Mouse (Mus musculus) left cerebral cortex, adult 18-20 months (tissue): ENCODE measurements around the gene Casp9. TPM values are rescaled to one million over a fixed set of nuclear protein-coding genes. Genes with fewer than 3 reads are reported as not detected.
"Not testable (repeated sequence)": the region's sequence is repeated elsewhere in the genome, so short reads cannot be mapped to it uniquely, and the experiment has no call there.

Experiments
- DNase-seq, 2 experiments: peaks; one replicate each; pipeline ENCODE4 v3.0.0; 2021 to 2022; ENCODE audit warnings: low spot score in 2 of 2, mixed read lengths in 1 of 2
- total RNA-seq, 2 experiments: library from RNA; stranded (reverse); gene quantifications; 2 replicates each; pipeline ENCODE4 v1.2.3; 2021

The Casp9 gene
- total RNA-seq, 2 experiments from 2014 or later: 26.4 to 28.5 TPM

DNA sequence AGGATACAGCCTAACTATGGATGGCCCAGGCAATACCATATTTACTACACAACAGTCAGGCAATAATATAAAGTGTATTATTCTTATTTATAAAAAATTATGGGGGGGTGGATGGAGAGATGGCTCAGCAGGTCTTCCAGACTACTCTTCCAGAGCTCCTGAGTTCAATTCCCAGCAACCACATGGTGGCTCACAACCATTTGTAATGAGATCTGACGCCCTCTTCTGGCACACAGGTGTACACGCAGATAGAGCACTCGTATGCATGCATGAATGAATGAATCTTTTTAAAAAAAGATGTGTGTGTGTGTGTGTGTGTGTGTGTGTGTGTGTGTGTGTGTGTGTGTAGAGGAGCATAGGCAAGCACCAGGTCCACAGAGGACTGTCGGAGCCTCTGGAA is 20.4 kb upstream of the Casp9 start:
- not testable (repeated sequence) for DNase-seq

- peak; percentile 85 to 89 for DNase-seq
Observed at GRCm38 (mm10) chr4:141779828-141780227, 13.6 kb upstream of the Casp9 start.

DNA sequence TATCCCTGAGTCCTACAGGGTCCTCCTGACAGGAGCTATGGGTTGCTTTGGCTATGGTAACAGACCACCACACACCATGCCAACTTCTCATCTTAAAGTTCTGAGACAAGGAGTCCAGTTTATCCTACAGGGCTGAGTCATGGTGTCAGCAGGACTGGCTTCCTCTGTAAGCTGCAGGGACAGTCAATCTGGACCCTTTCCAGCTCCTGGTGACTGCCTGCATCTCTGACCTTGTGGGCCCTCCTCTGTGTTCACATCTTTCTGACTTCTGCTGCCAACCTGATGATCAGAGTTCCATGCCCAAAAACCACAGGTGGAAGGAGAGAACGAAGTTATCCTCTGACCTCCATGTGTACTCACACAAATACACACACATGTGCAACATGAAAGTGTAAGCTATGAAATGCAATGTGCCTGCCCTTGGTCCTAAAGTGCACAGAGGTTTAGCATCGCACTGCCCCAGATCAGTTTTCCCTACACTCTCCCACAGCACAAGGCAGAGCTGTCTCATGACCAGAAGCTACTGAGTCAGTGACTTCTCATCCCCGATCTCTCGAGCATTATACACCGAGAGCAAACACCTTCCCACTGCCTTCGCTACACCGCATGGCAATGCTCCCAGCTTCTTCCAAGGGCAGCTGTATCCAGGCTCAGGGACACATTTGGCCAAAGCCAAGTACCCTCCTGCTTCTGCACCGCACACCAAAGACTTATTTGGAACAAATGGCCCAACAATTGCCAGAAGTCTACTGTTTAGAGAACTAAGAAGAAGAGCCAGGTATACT is 12.0 kb upstream of the Casp9 start:
- DNase-seq: no peak

- peak in 1 of 2 experiments; percentile 30 for DNase-seq
Observed at GRCm38 (mm10) chr4:141784835-141785234, 8.6 kb upstream of the Casp9 start.

DNA sequence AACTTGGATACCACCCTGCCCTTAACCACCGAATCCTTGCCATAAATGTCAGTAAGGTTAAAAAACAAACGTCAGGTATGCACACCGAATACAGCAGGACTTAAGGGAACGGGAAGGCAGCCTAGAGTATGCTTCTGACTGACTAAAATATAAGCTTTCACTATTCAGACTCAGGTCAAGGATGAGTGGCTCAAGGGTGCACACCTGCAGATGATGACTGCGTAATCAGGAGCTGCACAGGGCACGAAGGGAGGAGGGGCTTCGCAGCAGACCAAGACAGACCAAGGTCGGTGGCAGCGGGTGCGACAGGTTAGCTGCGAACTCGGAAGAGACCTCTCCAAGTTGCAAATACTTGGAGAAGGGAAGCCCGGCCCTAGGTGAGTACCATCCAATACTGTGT is 7.3 kb upstream of the Casp9 start:
- no peak for DNase-seq

DNA sequence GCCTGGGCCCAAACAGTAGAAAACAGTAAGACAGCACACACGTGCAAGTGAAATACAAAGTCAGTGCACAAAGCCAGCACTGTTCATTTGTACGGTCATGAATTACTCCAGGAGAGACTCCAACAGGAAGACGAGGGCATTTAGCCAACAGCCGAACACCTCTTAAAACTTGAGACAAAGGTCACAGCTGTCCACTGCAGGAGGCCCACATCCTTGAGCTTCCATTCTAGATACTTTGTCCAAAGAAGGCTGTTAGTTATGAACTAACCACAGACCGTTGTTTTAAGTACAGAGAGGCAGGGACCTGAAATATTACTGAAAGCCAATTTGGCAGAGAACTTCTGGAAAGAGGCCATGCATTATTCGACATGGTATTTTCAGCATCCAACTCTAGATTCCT is 6.4 kb upstream of the Casp9 start:
- no peak for DNase-seq

GRCm38 (mm10) chr4:141787462-141787861 is 6.0 kb upstream of the Casp9 start:
- no peak for DNase-seq

DNA sequence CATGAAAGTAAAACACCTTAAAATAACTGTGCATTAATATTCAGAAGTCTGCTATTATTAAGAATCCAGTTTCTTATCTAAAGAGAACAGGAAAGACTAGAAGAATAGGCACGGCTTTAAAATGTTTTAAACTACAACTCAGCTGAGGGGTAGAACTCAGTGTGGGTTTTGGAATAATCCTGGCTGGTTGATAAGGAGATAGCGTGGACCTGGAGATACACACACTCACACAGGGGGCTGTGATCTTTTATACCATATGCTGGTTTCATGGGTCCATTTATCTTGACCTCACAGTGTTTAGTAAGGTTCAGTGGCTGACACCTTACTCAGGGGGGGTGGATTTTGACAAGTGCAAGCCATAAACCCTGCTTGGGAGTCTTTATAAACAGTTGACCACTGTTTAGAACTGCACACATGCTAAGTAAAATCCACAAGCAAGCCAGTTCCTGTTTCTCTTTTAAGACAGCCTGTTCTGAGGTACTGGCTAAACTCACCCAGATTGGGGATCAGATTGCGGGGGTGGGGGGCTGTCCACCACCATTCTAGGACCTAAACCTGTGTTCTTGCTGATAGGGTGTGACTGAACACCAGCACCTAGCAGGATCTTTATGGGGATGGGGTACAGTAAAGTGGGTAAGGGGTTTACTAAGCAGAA is 3.7 kb upstream of the Casp9 start:
- no peak for DNase-seq

GRCm38 (mm10) chr4:141790524-141790990 is 2.9 kb upstream of the Casp9 start, which contains the start of gene Dnajc16:
TSS of gene Dnajc16 (minus strand) at chr4:141790931.
- DNase-seq: peak; percentile 97 to 98

DNA sequence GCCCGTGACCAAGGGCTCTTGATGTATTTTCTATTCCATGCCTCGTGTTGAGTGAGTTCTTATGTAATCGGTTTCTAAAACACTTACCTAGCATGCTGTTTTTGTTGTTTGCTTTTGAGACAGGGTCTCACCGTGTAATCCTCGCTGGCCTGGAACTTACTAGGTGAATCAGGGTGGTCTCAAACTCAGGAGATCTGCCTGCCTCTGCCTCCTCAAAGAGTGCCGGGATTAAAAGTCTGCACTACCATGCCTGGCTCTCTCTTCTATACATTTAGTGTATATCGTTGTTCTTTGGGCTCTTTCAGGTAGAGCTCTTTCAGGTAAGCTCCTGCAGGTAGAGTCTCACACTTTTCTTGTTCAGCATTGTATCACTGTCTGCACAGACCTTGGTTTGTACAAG is 1.9 kb upstream of the Casp9 start:
- DNase-seq: no peak

DNA sequence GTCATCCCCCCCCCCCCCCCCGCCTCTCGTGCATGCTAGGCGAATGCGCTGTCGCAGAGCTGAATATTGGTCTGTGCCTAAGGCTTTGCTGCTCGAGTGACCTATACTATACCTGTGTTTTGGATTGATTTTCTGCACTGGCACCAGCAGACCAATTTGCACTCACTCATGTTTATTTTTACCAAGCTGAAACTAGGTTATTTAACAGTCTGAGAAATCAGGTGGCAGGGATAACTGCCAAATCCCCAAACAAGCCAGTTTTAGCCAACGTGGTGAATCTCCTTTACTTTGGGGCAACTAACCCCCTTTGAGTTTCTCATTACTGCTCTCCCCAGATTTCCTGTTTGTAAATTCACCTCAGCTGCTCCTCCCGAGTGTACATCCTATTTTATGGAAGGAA is 1.5 kb upstream of the Casp9 start:
- DNase-seq: no peak

DNA sequence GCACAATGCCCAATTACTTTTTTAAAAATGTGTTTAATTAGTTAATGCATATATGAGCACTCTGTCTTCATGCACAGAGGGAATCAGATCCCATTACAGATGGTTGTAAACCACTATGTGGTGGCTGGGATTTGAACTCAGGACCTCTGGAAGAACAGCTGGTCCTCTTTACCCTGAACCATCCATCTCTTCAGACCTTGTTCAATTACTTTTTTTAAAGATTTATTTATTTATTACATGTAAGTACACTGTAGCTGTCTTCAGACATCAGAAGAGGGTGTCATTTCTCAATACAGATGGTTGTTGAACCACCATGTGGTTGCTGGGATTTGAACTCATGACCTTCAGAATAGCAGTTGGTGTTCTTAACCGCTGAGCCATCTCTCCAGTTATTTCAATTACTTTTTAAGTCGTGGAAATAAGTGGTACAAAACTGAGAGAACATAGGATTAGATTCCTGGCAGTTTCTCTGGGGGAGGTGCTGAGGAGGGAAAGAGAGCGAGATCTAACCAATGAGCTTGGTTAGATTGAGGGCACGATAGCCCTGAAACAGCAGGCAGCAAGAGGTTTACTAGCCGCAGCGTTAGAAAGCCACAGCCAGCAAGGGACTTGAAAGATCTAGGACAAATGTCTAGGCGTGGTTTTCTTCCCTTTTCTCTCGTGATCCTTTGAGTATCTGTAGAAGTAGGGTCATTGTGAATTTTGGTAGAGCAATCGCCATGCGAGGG is 694 bp upstream of the Casp9 start:
- DNase-seq: no peak

DNA sequence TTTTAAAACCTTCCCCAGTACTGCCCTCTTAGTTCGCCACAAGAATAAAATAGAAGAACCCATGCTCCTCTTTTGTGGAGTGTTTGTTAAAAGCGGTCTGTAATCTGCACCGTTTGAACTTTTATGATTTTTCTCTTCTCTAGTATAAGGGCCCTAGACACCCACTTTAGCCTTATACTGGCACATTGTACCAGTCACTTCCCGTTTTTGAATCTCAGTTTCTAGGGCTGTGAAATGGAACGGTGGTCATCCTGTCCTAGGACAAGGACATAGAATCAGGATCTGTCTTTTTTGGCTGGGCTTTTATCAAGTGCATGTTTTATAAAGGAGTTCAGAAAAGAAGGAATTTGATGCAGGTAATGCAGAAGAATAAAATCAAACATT is 732 bp downstream of the Casp9 start:
- no peak for DNase-seq

DNA sequence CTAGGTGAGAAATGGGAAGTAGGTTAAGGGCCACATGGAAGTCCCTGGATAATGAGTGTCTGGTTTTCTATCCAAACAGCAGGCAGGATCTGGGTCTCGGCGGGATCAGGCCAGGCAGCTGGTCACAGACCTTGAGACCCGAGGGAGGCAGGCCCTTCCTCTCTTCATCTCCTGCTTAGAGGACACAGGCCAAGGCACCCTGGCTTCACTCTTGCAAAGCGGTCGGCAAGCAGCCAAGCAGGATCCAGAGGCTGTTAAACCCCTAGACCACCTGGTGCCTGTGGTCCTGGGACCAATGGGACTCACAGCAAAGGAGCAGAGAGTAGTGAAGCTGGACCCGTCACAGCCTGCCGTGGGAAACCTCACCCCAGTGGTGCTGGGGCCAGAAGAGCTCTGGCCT is 2.9 kb downstream of the Casp9 start:
- DNase-seq: no peak

DNA sequence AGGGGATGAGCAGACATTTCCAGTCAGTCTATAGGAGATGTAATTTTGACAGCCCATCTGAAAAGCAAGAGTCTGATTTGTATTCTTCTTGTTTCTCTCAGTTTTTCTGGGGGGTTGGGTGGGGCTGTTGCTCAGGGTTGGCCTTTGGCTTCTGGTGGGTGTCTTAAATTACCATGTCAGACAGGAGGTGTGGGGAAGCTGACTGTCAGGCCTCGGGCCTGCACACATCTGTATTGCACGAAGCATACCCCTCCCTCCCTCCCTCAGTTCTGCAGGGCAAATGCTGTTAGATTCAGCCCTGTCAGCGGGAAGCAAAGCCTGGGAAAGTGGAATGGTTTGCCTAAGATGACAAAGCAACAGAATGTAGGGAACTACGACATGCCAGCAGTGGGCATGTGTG is 3.5 kb downstream of the Casp9 start:
- no peak for DNase-seq

GRCm38 (mm10) chr4:141797545-141797944 is 4.1 kb downstream of the Casp9 start:
- DNase-seq: no peak

- no peak for DNase-seq
Observed at GRCm38 (mm10) chr4:141804105-141804504, 10.7 kb downstream of the Casp9 start.

GRCm38 (mm10) chr4:141805886-141806285 is 12.5 kb downstream of the Casp9 start:
- DNase-seq: no peak

- DNase-seq: peak; percentile 25 to 31
Observed at GRCm38 (mm10) chr4:141809850-141810464, 16.5 kb downstream of the Casp9 start.

DNA sequence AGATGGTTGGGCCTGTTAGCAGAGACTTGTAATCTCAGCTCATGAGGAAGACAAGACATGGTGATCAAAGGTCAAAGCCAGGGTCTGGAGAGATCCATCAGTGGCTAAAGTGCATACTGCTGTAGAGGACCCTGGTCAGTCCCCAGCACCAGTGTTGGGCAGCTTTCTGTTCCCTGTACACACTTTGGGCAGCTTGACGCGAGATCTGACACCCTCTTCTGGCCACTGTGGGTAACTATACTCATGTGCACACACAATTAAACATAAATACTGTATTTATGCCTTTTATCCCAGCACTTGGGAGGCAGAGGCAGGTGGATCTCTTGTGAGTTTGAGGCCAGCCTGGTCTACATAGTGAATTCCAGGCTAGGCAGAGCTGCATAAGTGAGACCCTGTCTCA is 17.6 kb downstream of the Casp9 start:
- DNase-seq: no peak

DNA sequence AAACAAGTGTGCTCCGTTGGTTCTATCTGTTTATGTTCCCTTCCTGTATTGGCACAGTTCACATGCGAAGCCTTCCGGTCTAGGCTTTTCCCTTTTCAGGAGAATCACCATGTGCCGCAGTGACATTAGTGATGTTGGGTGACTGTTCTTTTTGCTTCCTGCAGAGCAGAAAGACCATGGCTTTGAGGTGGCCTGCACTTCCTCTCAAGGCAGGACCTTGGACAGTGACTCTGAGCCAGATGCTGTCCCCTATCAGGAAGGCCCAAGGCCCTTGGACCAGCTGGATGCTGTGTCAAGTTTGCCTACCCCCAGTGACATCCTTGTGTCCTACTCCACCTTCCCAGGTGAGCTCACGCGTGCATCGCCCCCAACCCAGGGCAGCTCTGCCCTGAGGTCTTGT is 18.0 kb downstream of the Casp9 start:
- no peak for DNase-seq

- DNase-seq: no peak
Observed at GRCm38 (mm10) chr4:141816267-141816666, 22.9 kb downstream of the Casp9 start.
